Mouse (Mus musculus) kidney, adult 2 months (tissue): ENCODE results near the gene Cmss1.

Experiments
- CTCF ChIP-seq: fragments of 200-500 bp; conservative IDR thresholded peaks from 2 replicates; pipeline ENCODE4 v1.5.1; 2011; ENCODE audit warnings: low read depth, mild to moderate bottlenecking, control low read depth, low read length, moderate library complexity, mixed read lengths; ENCODE audit not compliant: insufficient read depth, insufficient read length
- POLR2A ChIP-seq: fragments of 200-500 bp; IDR thresholded peaks from one replicate; pipeline ENCODE4 v1.6.1; 2011; ENCODE audit warnings: low read depth, low read length, control low read depth

- TF ChIP-seq CTCF = no peak
- no peak for TF ChIP-seq POLR2A
These were observed 214.2 kb downstream of the Cmss1 start for GRCm38 (mm10) chr16:57392461-57392860.
